Mouse (Mus musculus) liver, embryonic 12.5 days (tissue): Measurements from ENCODE around the gene Gmnn. TPM values are rescaled to one million over a fixed set of nuclear protein-coding genes. Genes with fewer than 3 reads are reported as not detected.

Experiments
- ATAC-seq: fragments of 200-750 bp; cut with Nextera tagmentation; 2 replicates; pipeline ENCODE4 v1.8.0; 2017; ENCODE audit warnings: moderate number of reproducible peaks, mild to moderate bottlenecking, moderate library complexity
- H3K27ac ChIP-seq: fragments of 300-500 bp; sonication (generic); 2 replicates; pipeline ENCODE4 v1.5.1; 2016; ENCODE audit warnings: mild to moderate bottlenecking
- H3K27me3 ChIP-seq: fragments of 300-500 bp; sonication (generic); replicated peaks from 2 replicates; pipeline ENCODE4 v1.6.1; 2016; ENCODE audit warnings: mild to moderate bottlenecking, moderate library complexity
- H3K36me3 ChIP-seq: fragments of 300-500 bp; sonication (generic); 2 replicates; pipeline ENCODE4 v1.6.1; 2016; ENCODE audit warnings: mild to moderate bottlenecking, moderate library complexity
- H3K4me1 ChIP-seq: fragments of 300-500 bp; sonication (generic); 2 replicates; pipeline ENCODE4 v1.6.1; 2016
- H3K4me2 ChIP-seq: fragments of 300-500 bp; sonication (generic); 2 replicates; pipeline ENCODE4 v1.6.1; 2016; ENCODE audit warnings: mild to moderate bottlenecking, moderate library complexity
- H3K4me3 ChIP-seq: fragments of 300-500 bp; sonication (generic); 2 replicates; pipeline ENCODE4 v1.5.1; 2016; ENCODE audit warnings: mild to moderate bottlenecking, moderate library complexity
- H3K9ac ChIP-seq: fragments of 300-500 bp; sonication (generic); 2 replicates; pipeline ENCODE4 v1.6.1; 2016; ENCODE audit warnings: mild to moderate bottlenecking, moderate library complexity
- H3K9me3 ChIP-seq: fragments of 300-500 bp; sonication (generic); replicated peaks from 2 replicates; pipeline ENCODE4 v1.6.1; 2016; ENCODE audit warnings: mild to moderate bottlenecking, moderate library complexity
- WGBS: fragments of 180-500 bp; shearing (Covaris S2); methylation state at CpG from one replicate; pipeline ENCODE4 v1.1.7; 2016; ENCODE audit not compliant: insufficient replicate concordance; 5-methylcytosine and 5-hydroxymethylcytosine counted together
- polyA plus RNA-seq: library from polyadenylated mRNA; unstranded; fragments of >200 nt; fragmentation: Nextera tagmentation; extraction: Ambion mirVana; gene quantifications from 2 replicates; pipeline ENCODE4 v1.2.1, GENCODE M21; 2016

Gene Gmnn
- 153 and 154 TPM in 2 replicates for polyA plus RNA-seq

DNA sequence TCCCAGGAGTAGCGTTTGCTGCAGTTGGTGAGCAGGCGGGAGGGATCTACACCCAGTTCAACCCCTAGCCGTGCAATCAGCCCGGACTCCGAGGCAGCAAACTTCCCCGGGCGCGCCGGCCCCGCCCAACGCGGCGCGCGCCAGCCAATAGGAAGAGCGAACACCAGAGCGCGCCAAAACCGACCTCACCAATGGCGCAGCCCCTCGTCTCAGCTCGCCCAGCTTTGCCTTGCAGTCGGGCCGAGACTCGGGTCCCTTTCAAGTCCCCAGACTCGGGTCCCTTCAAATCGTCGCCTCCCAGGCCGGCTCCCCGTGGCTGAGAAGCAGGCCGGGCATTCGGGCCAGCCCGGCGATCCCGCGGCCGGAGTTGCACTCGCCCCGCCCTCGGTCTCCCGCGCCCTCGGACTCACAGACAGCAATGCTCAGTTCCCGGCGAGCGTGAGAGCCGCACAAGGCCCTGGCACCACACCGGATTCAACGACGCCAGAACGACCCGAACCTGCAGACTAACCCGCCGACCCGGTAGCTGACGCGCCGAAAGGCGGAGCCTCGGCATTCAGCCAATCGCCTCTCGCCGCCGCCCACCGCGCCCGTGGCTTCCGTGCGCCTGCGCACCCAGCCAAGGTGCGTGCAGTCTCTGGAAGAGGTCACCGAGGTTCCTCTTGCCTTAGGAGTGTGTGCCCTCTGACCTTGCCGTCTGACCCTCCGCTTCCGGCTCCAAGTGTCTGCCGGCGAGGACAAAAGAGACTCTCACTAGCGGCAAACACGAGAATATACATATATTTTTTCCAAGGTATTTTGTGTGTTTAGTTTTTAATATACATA lies at the start of gene Gmnn:
TSS of gene Gmnn (minus strand) at position 521 of the 825 bp plus-strand sequence.
- Histone ChIP-seq H3K4me3 (peak within 1 kb of the TSS; percentile 92), H3K27me3 (no peaks in the 10 kb centered on the region), H3K27ac (peak within 1 kb of the TSS; percentile 99), H3K9me3 (no peaks in the 10 kb centered on the region), H3K4me2 (peak within 1 kb of the TSS; percentile 75), H3K36me3 (peaks cover 37% of the 10 kb centered on the region), H3K4me1 (peaks cover 44% of the 10 kb centered on the region), H3K9ac (peak within 1 kb of the TSS; percentile 97)
- under 1% methylated on average over 79 of the region's 79 CpGs for WGBS
- ATAC-seq = peak; percentile 96

DNA sequence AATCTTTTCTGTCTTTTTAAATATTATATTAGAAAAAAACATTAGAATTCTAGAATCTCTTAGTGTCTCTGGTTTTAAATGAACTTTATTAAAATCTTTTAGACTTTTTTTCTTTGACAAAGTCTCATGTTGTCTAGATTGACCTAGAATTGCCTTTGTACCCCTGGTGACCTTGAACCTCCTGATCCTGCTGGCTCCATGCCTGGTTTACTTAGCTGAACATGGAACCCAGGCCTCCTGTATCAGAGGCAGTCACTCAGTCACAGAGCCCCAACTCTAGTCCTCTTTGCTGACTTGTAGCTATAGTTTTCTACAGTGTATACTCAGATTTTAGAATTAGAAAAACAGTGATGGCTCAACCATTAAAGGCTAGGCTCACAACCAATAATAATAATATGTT lies 44.4 kb upstream of the Gmnn start:
- H3K4me2 ChIP-seq = no peak overlapping the region
- H3K4me3 ChIP-seq = no peak overlapping the region
- H3K36me3 ChIP-seq = peaks cover 71% of the 10 kb centered on the region
- no peaks in the 10 kb centered on the region for H3K27me3 ChIP-seq
- ATAC-seq = no peak
- no peak overlapping the region for H3K27ac ChIP-seq
- no peaks in the 10 kb centered on the region for H3K9me3 ChIP-seq
- no peak overlapping the region for H3K9ac ChIP-seq
- peaks cover 30% of the 10 kb centered on the region for H3K4me1 ChIP-seq

DNA sequence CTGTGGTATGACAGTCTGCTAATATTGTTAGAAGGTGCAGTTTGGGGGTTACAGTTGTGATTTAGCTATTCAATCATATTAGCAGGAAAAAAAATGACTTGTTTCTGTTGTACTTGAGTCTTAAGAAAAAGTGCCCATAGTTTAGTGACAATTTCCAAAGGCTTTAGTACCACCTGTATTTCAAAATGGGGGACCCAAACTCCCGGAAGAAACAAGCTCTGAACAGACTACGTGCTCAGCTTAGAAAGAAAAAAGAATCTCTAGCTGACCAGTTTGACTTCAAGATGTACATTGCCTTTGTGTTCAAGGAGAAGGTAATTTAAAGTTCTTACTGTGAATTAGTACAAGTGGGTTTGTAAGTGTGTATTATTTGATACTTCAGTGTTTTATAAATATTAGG lies 41.5 kb upstream of the Gmnn start:
- ATAC-seq = no peak
- H3K4me1 ChIP-seq = peaks cover 34% of the 10 kb centered on the region
- H3K27ac ChIP-seq = peak overlapping the region; percentile 100
- H3K9ac ChIP-seq = peak overlapping the region; percentile 100
- H3K36me3 ChIP-seq = peaks cover 42% of the 10 kb centered on the region
- WGBS = 20% methylated on average over 2 of the region's 2 CpGs
- H3K27me3 ChIP-seq = no peaks in the 10 kb centered on the region
- H3K4me3 ChIP-seq = peak overlapping the region; percentile 97
- peak overlapping the region; percentile 90 for H3K4me2 ChIP-seq
- no peaks in the 10 kb centered on the region for H3K9me3 ChIP-seq

DNA sequence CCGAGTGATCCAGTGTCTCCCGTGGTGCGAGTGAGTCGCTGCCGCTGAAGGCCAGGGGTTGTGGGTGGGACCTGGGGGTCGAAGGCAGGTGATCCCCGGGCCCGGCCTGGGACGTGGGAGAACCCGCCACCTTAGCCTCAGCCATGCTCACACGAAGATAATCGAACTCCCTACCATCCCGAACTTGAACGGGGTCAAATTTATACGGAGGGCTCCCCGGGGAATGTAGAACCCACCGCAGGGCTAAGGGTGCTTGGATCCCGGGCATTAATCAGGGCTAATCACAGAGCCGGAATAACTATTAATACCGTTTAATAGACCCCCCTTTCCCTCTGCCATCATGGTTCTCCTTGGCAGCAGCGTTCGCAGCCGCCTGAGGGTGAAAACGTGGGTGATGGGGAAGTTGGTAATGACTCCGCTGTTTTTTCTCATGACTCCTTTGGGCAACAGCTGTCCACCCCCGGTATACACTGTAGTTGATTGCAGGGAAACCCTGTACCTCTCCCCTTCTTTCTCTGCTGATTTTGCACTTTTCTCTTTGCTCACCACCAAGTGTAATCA lies 40.5 kb upstream of the Gmnn start:
- H3K27ac ChIP-seq = peak overlapping the region; percentile 100
- peaks cover 34% of the 10 kb centered on the region for H3K4me1 ChIP-seq
- under 1% methylated on average over 26 of the region's 26 CpGs for WGBS
- peak overlapping the region; percentile 100 for H3K9ac ChIP-seq
- H3K27me3 ChIP-seq = no peaks in the 10 kb centered on the region
- peak overlapping the region; percentile 97 for H3K4me3 ChIP-seq
- peaks cover 32% of the 10 kb centered on the region for H3K36me3 ChIP-seq
- peak overlapping the region; percentile 90 for H3K4me2 ChIP-seq
- no peaks in the 10 kb centered on the region for H3K9me3 ChIP-seq
- ATAC-seq = peak; percentile 27; the same call in 1 of the 2 replicates

DNA sequence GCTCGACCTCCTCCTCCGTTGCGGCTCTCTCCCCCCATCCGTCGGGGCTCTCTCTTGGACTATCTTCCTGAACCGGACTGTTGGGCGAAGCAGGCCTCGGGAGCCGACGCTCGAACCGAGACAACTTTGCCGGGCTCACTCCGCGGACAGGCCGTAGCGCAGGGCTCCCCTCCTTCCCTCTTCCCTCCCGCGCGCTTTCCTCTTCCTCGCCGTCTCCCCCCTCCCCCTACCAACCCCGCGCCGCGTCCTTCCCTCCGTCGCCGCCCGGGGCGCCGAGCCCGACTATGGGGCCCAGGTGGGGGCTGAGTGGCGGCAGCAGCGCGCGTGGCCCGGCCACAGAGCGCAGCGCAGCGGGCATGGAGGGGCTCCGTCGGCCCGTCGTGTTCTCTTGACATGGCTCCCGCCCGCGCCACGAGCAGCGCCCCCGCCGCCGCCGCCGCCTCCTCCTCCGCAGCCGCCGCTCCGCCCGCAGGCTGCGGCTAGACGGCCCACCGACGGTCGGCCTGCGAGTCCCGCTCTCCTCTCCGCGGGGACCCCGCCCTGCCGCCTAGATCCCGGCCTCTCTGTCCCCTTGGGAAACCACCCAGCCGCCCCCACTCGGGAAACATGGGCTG lies 39.7 kb upstream of the Gmnn start, which contains the start of gene BC005537:
TSS of gene BC005537 (plus strand) at position 350 of the 614 bp plus-strand sequence.
- Histone ChIP-seq H3K9me3 (no peaks in the 10 kb centered on the region), H3K9ac (peak within 1 kb of the TSS; percentile 100), H3K27ac (peak within 1 kb of the TSS; percentile 100), H3K36me3 (peaks cover 26% of the 10 kb centered on the region), H3K4me2 (peak within 1 kb of the TSS; percentile 90), H3K4me3 (peak within 1 kb of the TSS; percentile 97), H3K27me3 (no peaks in the 10 kb centered on the region; the same call in 1 of the 2 replicates), H3K4me1 (peaks cover 34% of the 10 kb centered on the region)
- WGBS = under 1% methylated on average over 67 of the region's 74 CpGs
- peak; percentile 44 for ATAC-seq

DNA sequence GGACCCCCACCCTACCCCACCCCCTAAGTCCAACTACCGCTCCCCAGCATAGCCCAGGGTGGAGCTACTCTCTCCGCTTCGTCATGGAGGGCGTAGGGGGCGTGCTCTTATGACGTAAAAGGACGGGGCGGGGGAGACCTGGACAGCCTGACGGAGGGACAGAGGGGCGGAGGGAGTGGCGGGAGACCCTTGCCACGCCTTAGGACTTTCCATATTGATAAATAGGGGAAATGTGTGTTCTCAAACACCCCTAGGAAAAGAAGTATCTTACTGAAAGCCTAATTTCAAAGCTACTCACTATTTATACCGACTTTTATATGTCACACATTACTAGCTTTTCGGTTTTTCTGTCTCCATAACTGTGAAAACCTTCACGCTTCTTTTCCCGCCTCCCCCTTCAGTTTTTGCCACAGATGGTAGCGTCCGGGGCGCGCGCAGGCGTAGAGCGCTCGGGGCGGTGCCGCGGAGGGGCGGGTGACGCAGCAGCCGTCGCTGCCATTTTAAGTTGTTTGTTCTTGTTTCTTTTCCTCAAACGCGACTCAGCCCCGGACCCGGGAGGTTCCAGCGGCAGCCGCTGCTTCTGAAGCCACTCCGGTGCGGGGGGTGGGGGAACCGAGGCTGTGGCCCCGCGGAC lies 39.1 kb upstream of the Gmnn start:
- Histone ChIP-seq H3K4me3 (peak overlapping the region; percentile 97), H3K36me3 (peaks cover 20% of the 10 kb centered on the region), H3K27ac (peak overlapping the region; percentile 100), H3K4me2 (peak overlapping the region; percentile 90), H3K9me3 (no peaks in the 10 kb centered on the region), H3K4me1 (peaks cover 31% of the 10 kb centered on the region), H3K9ac (peak overlapping the region; percentile 100), H3K27me3 (no peaks in the 10 kb centered on the region; the same call in 1 of the 2 replicates)
- peak; percentile 95 for ATAC-seq
- under 1% methylated on average over 42 of the region's 42 CpGs for WGBS

DNA sequence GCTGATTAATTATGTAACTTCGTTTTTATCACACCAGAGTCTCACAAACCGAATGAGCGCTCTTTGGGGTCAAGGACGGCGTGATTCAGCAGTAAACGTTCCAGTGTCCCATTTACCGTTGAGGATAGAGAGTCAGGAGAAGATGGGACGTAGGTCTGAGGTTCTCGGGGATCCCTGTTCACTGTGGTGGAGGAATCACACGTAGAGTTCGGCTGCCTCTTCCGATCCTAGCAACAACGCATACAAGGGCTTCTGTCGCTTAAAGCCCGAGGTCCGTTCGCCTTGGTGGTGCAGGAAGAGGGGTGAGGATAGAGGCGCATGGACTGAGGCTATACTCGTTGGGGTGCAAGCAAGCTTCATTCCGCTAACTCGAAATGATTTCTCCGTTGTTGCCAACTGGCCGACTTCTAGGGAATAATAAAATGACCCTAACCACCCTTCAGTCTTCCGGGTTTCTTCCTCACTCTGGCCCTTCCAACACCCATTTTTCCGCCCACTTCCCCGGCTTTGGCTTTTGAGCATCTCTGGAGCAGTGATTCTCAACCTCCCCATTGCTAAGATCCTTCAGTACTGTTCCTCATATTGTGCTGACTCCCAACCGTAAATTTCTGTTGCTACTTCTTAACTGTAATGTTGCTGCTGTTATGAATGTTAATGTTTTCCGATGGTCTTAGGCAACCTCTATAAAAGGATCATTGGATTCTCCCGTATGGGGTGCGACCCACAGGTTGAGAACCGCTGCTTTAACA lies 38.4 kb upstream of the Gmnn start:
- ATAC-seq = peak; percentile 16
- H3K4me1 ChIP-seq = peaks cover 25% of the 10 kb centered on the region
- H3K4me2 ChIP-seq = peak overlapping the region; percentile 90
- H3K36me3 ChIP-seq = peaks cover 13% of the 10 kb centered on the region
- no peaks in the 10 kb centered on the region; the same call in 1 of the 2 replicates for H3K27me3 ChIP-seq
- peak overlapping the region; percentile 97 for H3K4me3 ChIP-seq
- H3K9me3 ChIP-seq = no peaks in the 10 kb centered on the region
- H3K27ac ChIP-seq = peak overlapping the region; percentile 100
- WGBS = under 1% methylated on average over 31 of the region's 31 CpGs
- peak overlapping the region; percentile 100 for H3K9ac ChIP-seq

DNA sequence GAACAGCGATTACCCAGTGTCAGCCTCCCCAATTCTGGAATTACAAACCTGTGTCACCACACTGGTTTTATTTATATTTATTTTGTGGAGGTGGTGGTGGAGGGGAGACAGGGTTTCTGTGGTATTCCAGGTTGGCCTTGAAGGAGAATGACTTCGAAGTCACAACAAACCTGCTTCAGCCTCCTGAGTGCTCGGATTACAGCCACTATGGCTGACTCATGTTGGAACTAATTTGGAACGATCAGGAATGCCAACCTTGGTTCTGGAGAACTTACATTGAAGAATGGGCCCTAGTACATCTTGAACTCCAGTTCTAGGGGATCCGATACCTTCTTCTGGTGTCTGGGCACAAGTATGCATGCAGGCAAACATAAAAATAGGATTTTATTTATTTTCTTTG lies 37.7 kb upstream of the Gmnn start:
- Histone ChIP-seq H3K4me1 (peaks cover 20% of the 10 kb centered on the region), H3K4me2 (peak overlapping the region; percentile 90), H3K27ac (peak overlapping the region; percentile 100), H3K36me3 (0 out of 2 replicates have a peak, but pooled peaks cover 8% of the 10 kb centered on the region), H3K4me3 (peak overlapping the region; percentile 97), H3K9me3 (no peaks in the 10 kb centered on the region), H3K9ac (peak overlapping the region; percentile 100), H3K27me3 (no peaks in the 10 kb centered on the region; the same call in 1 of the 2 replicates)
- WGBS = 78% methylated on average over 5 of the region's 5 CpGs
- no peak for ATAC-seq

DNA sequence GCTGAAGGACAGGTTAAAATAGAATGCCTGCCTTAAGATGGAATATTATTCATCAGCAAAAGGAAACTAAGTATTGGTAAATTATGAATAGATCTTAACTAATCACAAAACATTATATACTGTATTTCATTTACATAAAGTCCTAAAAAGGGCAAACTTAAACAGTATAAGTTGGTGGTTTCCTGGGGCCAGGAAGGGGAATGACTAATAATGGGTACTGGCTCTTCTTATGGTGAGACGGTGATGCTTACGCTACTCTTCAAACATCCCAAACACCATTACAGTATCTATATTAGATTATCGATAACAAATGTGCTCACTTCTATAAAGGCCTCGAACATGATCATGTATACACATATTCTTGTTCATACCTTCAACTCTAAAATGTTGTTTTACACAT lies 37.0 kb upstream of the Gmnn start:
- ATAC-seq = no peak

DNA sequence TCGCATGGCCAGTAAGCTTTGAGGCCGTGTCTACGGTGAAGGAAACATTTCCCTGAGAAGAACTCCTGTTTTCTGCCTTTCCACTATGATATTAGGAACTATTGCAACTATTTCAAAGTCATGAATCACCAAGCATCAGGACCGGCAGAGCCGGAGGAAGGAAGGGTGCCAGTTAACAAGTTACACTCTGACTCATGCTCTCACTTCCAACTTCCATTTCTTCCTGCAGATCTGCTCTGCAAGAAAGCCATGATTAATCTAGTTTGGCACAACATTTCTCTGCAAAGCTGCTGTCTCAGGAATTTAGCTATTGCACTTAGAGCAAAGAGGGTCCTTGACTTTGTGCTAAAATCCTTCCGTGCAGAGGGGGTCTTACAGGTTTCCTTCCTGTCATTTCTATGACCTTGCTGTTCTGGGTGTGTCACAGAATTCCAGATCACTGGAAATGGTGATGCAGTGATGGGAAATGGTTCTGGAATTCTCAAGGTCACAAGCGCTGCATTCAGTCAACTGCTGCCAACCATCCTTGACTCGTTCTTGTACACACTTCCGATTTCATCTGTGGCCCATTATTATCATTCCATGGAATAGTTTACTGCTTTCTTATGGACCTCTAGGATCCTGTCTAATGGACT lies 30.8 kb upstream of the Gmnn start:
- Histone ChIP-seq H3K9me3 (no peaks in the 10 kb centered on the region), H3K4me2 (no peak overlapping the region), H3K27ac (peak overlapping the region; percentile 5; the same call in 1 of the 2 replicates), H3K27me3 (no peaks in the 10 kb centered on the region; the same call in 1 of the 2 replicates), H3K4me1 (no peaks in the 10 kb centered on the region), H3K36me3 (no peaks in the 10 kb centered on the region), H3K9ac (no peak overlapping the region), H3K4me3 (no peak overlapping the region)
- no peak for ATAC-seq
- WGBS = 69% methylated on average over 9 of the region's 9 CpGs

More for the DNA sequence above, 37.0 kb upstream of the Gmnn start:
- H3K36me3 ChIP-seq = 0 out of 2 replicates have a peak, but pooled peaks cover 4% of the 10 kb centered on the region
- no peak overlapping the region for H3K4me2 ChIP-seq
- H3K4me1 ChIP-seq = peaks cover 15% of the 10 kb centered on the region
- no peak overlapping the region for H3K9ac ChIP-seq
- H3K9me3 ChIP-seq = no peaks in the 10 kb centered on the region
- H3K27me3 ChIP-seq = no peaks in the 10 kb centered on the region; the same call in 1 of the 2 replicates
- no peak overlapping the region for H3K27ac ChIP-seq
- WGBS = 93% methylated on average over 4 of the region's 4 CpGs
- no peak overlapping the region for H3K4me3 ChIP-seq
